Mouse (Mus musculus) thymus, adult 2 months (tissue): Measurements from ENCODE around the gene Gria1.

ENCODE experiments used
- CTCF ChIP-seq: fragments of 200-500 bp; IDR thresholded peaks from 2 replicates; pipeline ENCODE4 v1.5.1; 2012; ENCODE audit warnings: mild to moderate bottlenecking, control low read depth, low read length, moderate library complexity, borderline replicate concordance; ENCODE audit not compliant: control insufficient read depth, poor library complexity, insufficient read depth; ENCODE audit errors: extremely low read depth
- POLR2A ChIP-seq: fragments of 200-500 bp; IDR thresholded peaks from 2 replicates; pipeline ENCODE4 v1.6.1; 2012; ENCODE audit warnings: mild to moderate bottlenecking, low read length, control low read depth, moderate library complexity; ENCODE audit not compliant: control insufficient read depth, poor library complexity, insufficient read depth; ENCODE audit errors: extremely low read depth

DNA sequence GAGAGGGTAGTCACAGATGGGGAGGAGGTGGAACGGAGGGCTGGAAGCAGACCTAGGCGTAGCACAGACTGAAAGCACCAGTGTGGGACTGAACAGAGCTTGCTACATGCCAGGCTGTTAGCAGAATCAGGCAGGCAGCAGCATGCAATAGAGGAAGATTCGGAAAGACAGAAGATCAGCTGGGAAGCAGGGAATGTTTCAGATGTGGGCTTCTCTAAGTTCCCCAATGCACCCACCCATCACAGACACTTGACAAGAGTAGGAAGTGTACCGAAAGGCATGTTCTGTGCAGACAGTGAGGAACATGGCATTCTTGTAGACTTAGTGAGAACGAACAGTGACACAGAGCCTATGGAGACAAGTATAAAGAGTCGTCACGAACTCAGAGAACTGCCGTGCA, 260.5 kb downstream of the Gria1 start:
- TF ChIP-seq CTCF (no peak), POLR2A (no peak)
